In genomic region chr8:26501196-26501813, GRCm38 (mm10) we compare ENCODE assay signal across 24 mouse cellular contexts.
DNase-seq lines count a peak whose midpoint lies in the region; ATAC-seq and TF ChIP-seq lines count a peak whose summit lies in the region.
"Had no signal": no experiment of that assay in that cellular context is flagged by ENCODE, and none has a peak within 500 bp of the region (broad histone marks: within the 10 kb centered on the region; RNA-seq: fewer than 3 reads in every experiment).

No protein-coding gene starts in this region.

- H3K4me2 ChIP-seq in heart, embryonic 13.5 days, result peak overlapping the region; percentile 7; the same call in 1 of the 2 replicates
- H3K4me2 ChIP-seq in kidney, embryonic 15.5 days, result 0 out of 2 replicates have a peak overlapping the region, but pooled peaks have one; percentile 7
- no peak overlapping the region for H3K4me2 ChIP-seq in lung, postnatal 0 days (replicated peaks; ENCODE audit: low read depth, low read length)
- H3K4me2 ChIP-seq: embryonic facial prominence, embryonic 12.5 days; embryonic facial prominence, embryonic 15.5 days; forebrain, embryonic 12.5 days; hindbrain, embryonic 14.5 days had no signal

- no peak for ATAC-seq in heart, embryonic 13.5 days (ENCODE audit: extremely low read depth, insufficient number of reproducible peaks, low FRiP score, low TSS enrichment)
- 0 out of 2 replicates have a peak, but pooled peaks have one; percentile 12 for ATAC-seq in kidney, embryonic 15.5 days (replicated peaks; ENCODE audit: low FRiP score)
- ATAC-seq in lung, postnatal 0 days, result peak; percentile 91
- ATAC-seq: CD4-positive, CD25-positive, alpha-beta regulatory T cell, adult 4 months; forebrain, embryonic 16.5 days; hindbrain, postnatal 0 days; inflammation-experienced regulatory T-cells, adult 6 months had no signal

- no peaks in the 10 kb centered on the region for H3K27me3 ChIP-seq in heart, embryonic 13.5 days (replicated peaks)
- peaks cover 32% of the 10 kb centered on the region for H3K27me3 ChIP-seq in kidney, embryonic 15.5 days
- H3K27me3 ChIP-seq in lung, postnatal 0 days (replicated peaks; ENCODE audit: insufficient read depth, low read length), result 0 out of 2 replicates have a peak, but pooled peaks cover 9% of the 10 kb centered on the region
- H3K27me3 ChIP-seq: embryonic facial prominence, embryonic 12.5 days; embryonic facial prominence, embryonic 15.5 days; forebrain, embryonic 12.5 days had no signal

- 65% methylated on average over 9 of the region's 9 CpGs for WGBS in heart, embryonic 13.5 days
- WGBS in kidney, embryonic 15.5 days, result 49% methylated on average over 9 of the region's 9 CpGs
- 39% methylated on average over 9 of the region's 9 CpGs for WGBS in lung, postnatal 0 days

- no peak for DNase-seq in heart, adult 18-20 months
- DNase-seq in kidney, adult 9 months, result no peak
- DNase-seq in lung, postnatal 0 days (ENCODE audit: low spot score), result peak; percentile 79
- DNase-seq in lung, postnatal 36 days, result no peak
- DNase-seq: adrenal gland, adult 2 months; adrenal gland, postnatal 14 days; cerebellum, adult 11 months; cerebellum, adult 2 months; cerebellum, adult 9-11 months; cerebellum, postnatal 25 days; gastrocnemius, postnatal 10 days; gastrocnemius, postnatal 36 days; heart, postnatal 14 days; heart, postnatal 4 days had no signal

- H3K9me3 ChIP-seq in heart, embryonic 13.5 days, result no peaks in the 10 kb centered on the region
- no peaks in the 10 kb centered on the region for H3K9me3 ChIP-seq in kidney, embryonic 15.5 days (replicated peaks)
- H3K9me3 ChIP-seq in lung, postnatal 0 days (ENCODE audit: low read length), result no peaks in the 10 kb centered on the region
- H3K9me3 ChIP-seq: embryonic facial prominence, embryonic 12.5 days; embryonic facial prominence, embryonic 15.5 days; forebrain, embryonic 12.5 days had no signal

- peaks cover 13% of the 10 kb centered on the region for H3K4me1 ChIP-seq in heart, embryonic 13.5 days
- H3K4me1 ChIP-seq in kidney, embryonic 15.5 days, result peaks cover 29% of the 10 kb centered on the region
- H3K4me1 ChIP-seq in lung, postnatal 0 days (ENCODE audit: insufficient read depth, low read depth, low read length), result no peaks in the 10 kb centered on the region
- H3K4me1 ChIP-seq: forebrain, embryonic 12.5 days had no signal

- H3K9ac ChIP-seq in heart, embryonic 13.5 days, result no peak overlapping the region
- H3K9ac ChIP-seq in kidney, embryonic 15.5 days, result no peak overlapping the region
- no peak overlapping the region for H3K9ac ChIP-seq in lung, postnatal 0 days (replicated peaks; ENCODE audit: low read depth)
- H3K9ac ChIP-seq: embryonic facial prominence, embryonic 12.5 days; embryonic facial prominence, embryonic 15.5 days; forebrain, embryonic 12.5 days; hindbrain, embryonic 14.5 days had no signal

- TF ChIP-seq EP300 in lung, postnatal 0 days (IDR thresholded peaks at IDR 0.05), result peak; percentile 27; the same call in 1 of the 2 replicates

- H3K36me3 ChIP-seq in heart, embryonic 13.5 days, result no peaks in the 10 kb centered on the region
- H3K36me3 ChIP-seq in kidney, embryonic 15.5 days, result no peaks in the 10 kb centered on the region
- no peaks in the 10 kb centered on the region for H3K36me3 ChIP-seq in lung, postnatal 0 days (ENCODE audit: insufficient read depth, low read length)
- H3K36me3 ChIP-seq: embryonic facial prominence, embryonic 12.5 days; embryonic facial prominence, embryonic 15.5 days; forebrain, embryonic 12.5 days had no signal

- H3K27ac ChIP-seq in heart, embryonic 13.5 days (replicated peaks), result peak overlapping the region; percentile 67
- no peak overlapping the region for H3K27ac ChIP-seq in kidney, embryonic 15.5 days
- no peak overlapping the region for H3K27ac ChIP-seq in lung, postnatal 0 days (ENCODE audit: low read length)
- H3K27ac ChIP-seq: embryonic facial prominence, embryonic 12.5 days; embryonic facial prominence, embryonic 15.5 days; forebrain, embryonic 12.5 days; hindbrain, embryonic 14.5 days; hindbrain, postnatal 0 days had no signal

- TF ChIP-seq CTCF in lung, postnatal 0 days (IDR thresholded peaks at IDR 0.05), result no peak

- no peak overlapping the region for H3K4me3 ChIP-seq in heart, embryonic 13.5 days
- no peak overlapping the region for H3K4me3 ChIP-seq in kidney, embryonic 15.5 days (replicated peaks)
- no peak overlapping the region for H3K4me3 ChIP-seq in lung, postnatal 0 days (ENCODE audit: low read depth, low read length)
- H3K4me3 ChIP-seq: embryonic facial prominence, embryonic 12.5 days; embryonic facial prominence, embryonic 15.5 days; forebrain, embryonic 12.5 days had no signal
